Mouse (Mus musculus) embryo, embryonic 10 days (tissue): Measurements from ENCODE around the gene Kdr.

Experiments used
- DNase-seq: peaks from one replicate; pipeline ENCODE4 v3.0.0-alpha.2; 2015; ENCODE audit warnings: low spot score

Gene Kdr

GRCm38 (mm10) chr5:75906102-75906501 lies 72.2 kb downstream of the Kdr start:
- DNase-seq: no peak

- DNase-seq: no peak
Observed at GRCm38 (mm10) chr5:75900231-75900920, 77.9 kb downstream of the Kdr start.

- no peak for DNase-seq
Observed at GRCm38 (mm10) chr5:75895351-75895750, 82.9 kb downstream of the Kdr start.

- DNase-seq: no peak
Observed at GRCm38 (mm10) chr5:75892956-75893471, 85.2 kb downstream of the Kdr start.
